Mouse (Mus musculus): ENCODE measurements around the gene Gm49398.

GRCm38 (mm10) chr13:61255258-61255657 lies 33.4 kb downstream of the Gm49398 start, which contains the start of gene Cts8:
- TF ChIP-seq CTCF (IDR thresholded peaks at IDR 0.05; ENCODE audit: borderline replicate concordance, insufficient read depth, low read length) (no peak), POLR2A (IDR thresholded peaks at IDR 0.05; ENCODE audit: low read depth, low read length) (no peak)
